Mouse (Mus musculus) myocyte (in vitro differentiated cells): ENCODE measurements at regions not wholly inside any gene's neighbourhood (a gene's known extent, or its start where the extent isn't known, plus 50 kb on each side); places are given as distances from the start of the nearest gene placed in this dataset.

ENCODE experiments used
- H3K27me3 ChIP-seq: one replicate; pipeline ENCODE4 v1.6.1; 2011; ENCODE audit not compliant: control insufficient read depth, insufficient read depth, insufficient read length
- H3K36me3 ChIP-seq: one replicate; pipeline ENCODE4 v1.6.1; 2011; ENCODE audit not compliant: control insufficient read depth, insufficient read depth
- H3K4me2 ChIP-seq: one replicate; pipeline ENCODE4 v1.6.1; 2011; ENCODE audit warnings: low read depth, control low read depth
- H3K4me3 ChIP-seq: one replicate; pipeline ENCODE4 v1.5.1; 2011; ENCODE audit warnings: mild to moderate bottlenecking, control low read depth, moderate library complexity
- H3K79me2 ChIP-seq: one replicate; pipeline ENCODE4 v1.6.1; 2011; ENCODE audit not compliant: control insufficient read depth, insufficient read depth
- H3ac ChIP-seq: one replicate; pipeline ENCODE4 v1.6.1; 2011; ENCODE audit not compliant: control insufficient read depth, insufficient read length
- CEBPB ChIP-seq: IDR thresholded peaks from 2 replicates; pipeline ENCODE4 v1.6.1; 2011; ENCODE audit warnings: mild to moderate bottlenecking, moderate library complexity; ENCODE audit not compliant: poor library complexity, insufficient read depth, severe bottlenecking
- E2F4 ChIP-seq: IDR thresholded peaks from one replicate; pipeline ENCODE4 v1.6.1; 2011; ENCODE audit warnings: mild to moderate bottlenecking, control low read depth, moderate library complexity; ENCODE audit not compliant: insufficient read depth
- MAX ChIP-seq: IDR thresholded peaks from one replicate; pipeline ENCODE4 v1.6.1; 2011; ENCODE audit warnings: low read depth, mild to moderate bottlenecking, control low read depth
- MYOD1 ChIP-seq, 3 experiments: IDR thresholded peaks; one replicate each; pipeline ENCODE4 v1.6.1; 2011; ENCODE audit warnings: control low read depth in 2 of 3, low read depth in 2 of 3, mild to moderate bottlenecking in 2 of 3, moderate library complexity in 1 of 3; ENCODE audit not compliant: insufficient read length in 2 of 3, control insufficient read depth in 1 of 3
- MYOG ChIP-seq, 3 experiments: IDR thresholded peaks; one replicate each; pipeline ENCODE4 v1.6.1; 2011; ENCODE audit warnings: control low read depth in 2 of 3, low read depth in 2 of 3, mild to moderate bottlenecking in 2 of 3; ENCODE audit not compliant: insufficient read length in 2 of 3, control insufficient read depth in 1 of 3, insufficient read depth in 1 of 3
- POLR2A ChIP-seq: IDR thresholded peaks from one replicate; pipeline ENCODE4 v1.6.1; 2011; ENCODE audit warnings: low read depth, mild to moderate bottlenecking, control low read depth, moderate library complexity; ENCODE audit not compliant: insufficient read length
- POLR2AphosphoS2 ChIP-seq: IDR thresholded peaks from one replicate; pipeline ENCODE4 v1.6.1; 2011; ENCODE audit warnings: low read depth, control low read depth; ENCODE audit not compliant: insufficient read length
- REST ChIP-seq: IDR thresholded peaks from one replicate; pipeline ENCODE4 v1.6.1; 2011; ENCODE audit warnings: mild to moderate bottlenecking, control low read depth, moderate library complexity; ENCODE audit not compliant: insufficient read depth, insufficient read length
- SRF ChIP-seq: IDR thresholded peaks from one replicate; pipeline ENCODE4 v1.6.1; 2011; ENCODE audit warnings: low read depth; ENCODE audit not compliant: control insufficient read depth, insufficient read length
- TCF12 ChIP-seq: IDR thresholded peaks from one replicate; pipeline ENCODE4 v1.6.1; 2011; ENCODE audit warnings: mild to moderate bottlenecking, control low read depth; ENCODE audit not compliant: poor library complexity, insufficient read depth, severe bottlenecking
- TCF3 ChIP-seq: IDR thresholded peaks from one replicate; pipeline ENCODE4 v1.6.1; 2011; ENCODE audit warnings: low read depth, control low read depth; ENCODE audit not compliant: insufficient read length
- USF1 ChIP-seq: IDR thresholded peaks from one replicate; pipeline ENCODE4 v1.6.1; 2011; ENCODE audit warnings: low read depth, mild to moderate bottlenecking, control low read depth, moderate library complexity

DNA sequence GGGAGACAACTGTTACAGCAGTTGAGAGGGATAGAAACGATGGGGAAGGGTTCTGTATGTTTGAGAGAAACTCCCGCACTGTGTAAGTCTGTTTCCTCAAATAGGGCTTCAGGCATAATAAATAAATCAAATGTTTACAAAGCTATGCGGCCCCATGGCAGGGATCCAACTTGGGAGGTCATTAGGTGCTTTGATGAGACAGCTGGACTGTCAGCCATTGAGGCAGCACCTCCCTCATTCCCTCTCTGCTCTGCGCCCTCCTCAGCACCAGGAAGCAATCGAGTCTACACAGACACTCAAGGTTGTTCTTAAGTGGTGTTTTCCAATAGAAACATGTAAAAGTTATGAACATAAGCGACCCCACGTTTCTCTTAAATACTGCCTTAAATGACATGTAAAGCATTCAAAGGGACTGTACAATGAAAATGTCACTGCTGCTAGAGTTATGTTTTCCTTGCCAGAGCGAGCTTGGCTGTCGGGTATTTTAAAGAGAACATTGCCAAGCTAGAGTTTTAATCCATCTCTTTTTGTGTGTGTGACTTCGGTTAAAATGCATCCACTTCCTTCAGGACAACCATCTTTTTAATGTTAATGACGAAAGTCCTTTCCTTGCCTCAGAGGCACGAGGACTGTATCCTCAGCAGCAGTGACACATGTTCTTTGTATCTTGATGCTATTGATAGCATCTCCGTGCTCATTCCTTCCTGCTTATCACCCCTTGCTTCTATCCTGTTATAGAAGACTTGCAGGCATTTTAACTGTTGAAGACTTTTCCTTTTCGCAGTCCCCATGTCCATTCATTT, 176.5 kb downstream of the Nup35 start:
- H3K79me2 ChIP-seq: no peaks in the 10 kb centered on the region
- H3K4me2 ChIP-seq: no peak overlapping the region
- no peaks in the 10 kb centered on the region for H3K36me3 ChIP-seq
- no peak overlapping the region for H3K4me3 ChIP-seq
- no peaks in the 10 kb centered on the region for H3K27me3 ChIP-seq
- no peak for TF ChIP-seq POLR2A
- no peak for TF ChIP-seq MYOD1 (IDR thresholded peaks at IDR 0.05; ENCODE audit: control insufficient read depth in 1 of 3, insufficient read length in 2 of 3, low read depth in 2 of 3)
- no peak for TF ChIP-seq MAX
- no peak for TF ChIP-seq USF1
- no peak for TF ChIP-seq SRF
- TF ChIP-seq E2F4: no peak
- TF ChIP-seq TCF3: no peak
- TF ChIP-seq POLR2AphosphoS2: no peak
- no peak for TF ChIP-seq TCF12
- no peak for TF ChIP-seq REST
- TF ChIP-seq MYOG (IDR thresholded peaks at IDR 0.05; ENCODE audit: control insufficient read depth in 1 of 3, insufficient read depth in 1 of 3, insufficient read length in 2 of 3, low read depth in 2 of 3): no peak
- no peak for TF ChIP-seq CEBPB
- H3ac ChIP-seq: no peak overlapping the region

DNA sequence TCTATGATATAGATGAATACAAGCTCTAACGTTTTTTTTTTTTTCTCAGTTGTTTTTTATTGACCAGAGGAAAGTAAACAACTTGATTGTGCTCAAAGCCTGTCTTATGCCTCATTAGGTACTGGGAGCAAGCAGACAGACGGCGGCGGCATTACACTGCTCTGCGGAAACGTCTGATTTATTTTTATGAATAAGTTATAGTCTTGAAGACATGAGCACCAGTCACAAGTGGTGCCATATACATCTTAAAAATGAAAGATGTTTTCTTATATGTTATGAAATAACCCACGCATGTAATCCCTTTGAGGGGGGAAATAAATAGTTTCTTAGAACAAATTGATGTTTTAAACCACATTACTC, 177.1 kb downstream of the Nup35 start:
- no peaks in the 10 kb centered on the region for H3K36me3 ChIP-seq
- TF ChIP-seq CEBPB (no peak), E2F4 (no peak)
- H3K79me2 ChIP-seq: no peaks in the 10 kb centered on the region
- H3K4me3 ChIP-seq: no peak overlapping the region
- no peaks in the 10 kb centered on the region for H3K27me3 ChIP-seq
- no peak overlapping the region for H3ac ChIP-seq
- no peak overlapping the region for H3K4me2 ChIP-seq

DNA sequence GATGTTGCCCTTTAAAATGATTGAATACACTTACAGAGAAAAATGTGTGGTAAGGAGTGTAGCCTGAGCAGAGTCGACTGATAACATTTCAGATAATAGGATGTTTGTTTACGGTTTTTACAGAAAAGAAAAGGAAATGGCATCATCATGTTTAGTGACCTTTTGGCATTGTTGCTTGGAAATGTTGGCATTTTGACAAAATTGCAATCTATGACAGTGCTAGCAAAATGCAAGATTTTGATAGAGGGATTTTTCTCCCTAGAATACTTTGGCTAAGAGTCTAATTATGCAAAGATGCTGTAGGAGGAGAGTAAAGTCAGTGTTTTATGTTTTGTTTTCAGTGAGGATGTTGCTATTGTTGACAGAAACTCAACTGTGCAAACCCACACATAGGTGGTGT, 202.2 kb downstream of the Nup35 start:
- Histone ChIP-seq H3K4me2 (no peak overlapping the region), H3K27me3 (no peaks in the 10 kb centered on the region), H3K79me2 (no peaks in the 10 kb centered on the region), H3K4me3 (no peak overlapping the region), H3ac (no peak overlapping the region), H3K36me3 (no peaks in the 10 kb centered on the region)
- TF ChIP-seq POLR2AphosphoS2: no peak
- no peak for TF ChIP-seq E2F4
- no peak for TF ChIP-seq MAX
- no peak for TF ChIP-seq MYOD1 (IDR thresholded peaks at IDR 0.05; ENCODE audit: control insufficient read depth in 1 of 3, insufficient read length in 2 of 3, low read depth in 2 of 3)
- TF ChIP-seq USF1: no peak
- TF ChIP-seq MYOG (IDR thresholded peaks at IDR 0.05; ENCODE audit: control insufficient read depth in 1 of 3, insufficient read depth in 1 of 3, insufficient read length in 2 of 3, low read depth in 2 of 3): no peak
- no peak for TF ChIP-seq TCF3
- TF ChIP-seq TCF12: no peak
- TF ChIP-seq SRF: no peak
- no peak for TF ChIP-seq REST
- TF ChIP-seq CEBPB: no peak
- TF ChIP-seq POLR2A: no peak

DNA sequence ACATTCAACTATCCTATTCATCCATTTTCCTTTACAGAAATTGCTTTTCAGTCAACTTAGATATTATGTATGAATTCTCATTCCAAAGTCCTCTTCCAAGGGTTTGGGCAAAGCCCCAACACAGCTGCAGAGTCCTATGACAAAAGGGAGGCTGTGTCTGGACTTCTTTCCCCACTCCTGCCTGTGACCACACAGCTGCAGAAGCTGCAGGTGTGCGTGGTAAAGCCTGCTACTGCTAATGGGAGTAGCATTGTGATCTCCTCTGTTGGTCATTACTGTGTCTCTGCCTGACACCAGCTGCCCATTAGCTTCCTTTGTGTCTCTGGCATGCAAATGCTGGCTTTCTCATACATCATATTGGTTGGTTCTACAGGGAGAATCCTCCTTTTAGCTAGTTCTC, 234.0 kb downstream of the Nup35 start:
- H3K27me3 ChIP-seq: no peaks in the 10 kb centered on the region
- no peaks in the 10 kb centered on the region for H3K36me3 ChIP-seq
- no peaks in the 10 kb centered on the region for H3K79me2 ChIP-seq
- no peak overlapping the region for H3ac ChIP-seq
- TF ChIP-seq TCF3: no peak
- peak in 1 of 3 experiments; percentile 32 for TF ChIP-seq MYOD1 (IDR thresholded peaks at IDR 0.05; ENCODE audit: control insufficient read depth in 1 of 3, insufficient read length in 2 of 3, low read depth in 2 of 3)
- no peak overlapping the region for H3K4me2 ChIP-seq
- H3K4me3 ChIP-seq: no peak overlapping the region

DNA sequence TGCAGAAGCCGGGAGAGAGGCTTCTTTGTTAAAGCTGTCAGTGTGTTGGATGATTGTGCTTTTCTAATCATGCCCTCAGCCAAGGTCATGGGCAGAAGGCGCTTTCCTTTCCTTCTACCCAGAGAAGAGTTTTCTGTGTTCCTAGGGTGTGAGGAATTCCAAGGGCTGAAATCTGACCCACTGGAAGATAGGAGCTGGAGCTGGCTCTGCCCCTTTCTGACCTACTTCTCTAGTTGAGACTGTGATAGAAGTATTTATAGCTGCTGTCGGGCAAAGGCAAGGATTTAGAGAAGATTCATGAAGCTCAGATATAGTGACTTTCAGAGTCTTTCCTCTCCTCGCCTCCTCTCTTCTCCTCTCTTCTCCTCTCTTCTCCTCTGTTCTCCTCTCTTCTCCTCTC, 238.2 kb downstream of the Nup35 start:
- no peaks in the 10 kb centered on the region for H3K79me2 ChIP-seq
- H3K27me3 ChIP-seq: no peaks in the 10 kb centered on the region
- no peak overlapping the region for H3ac ChIP-seq
- no peak for TF ChIP-seq MAX
- TF ChIP-seq POLR2AphosphoS2: no peak
- no peak for TF ChIP-seq POLR2A
- TF ChIP-seq E2F4: no peak
- TF ChIP-seq REST: no peak
- no peak for TF ChIP-seq CEBPB
- TF ChIP-seq MYOD1 (IDR thresholded peaks at IDR 0.05; ENCODE audit: control insufficient read depth in 1 of 3, insufficient read length in 2 of 3, low read depth in 2 of 3): no peak
- no peak for TF ChIP-seq TCF3
- no peak for TF ChIP-seq TCF12
- TF ChIP-seq SRF: no peak
- TF ChIP-seq USF1: no peak
- no peak overlapping the region for H3K4me3 ChIP-seq
- no peaks in the 10 kb centered on the region for H3K36me3 ChIP-seq
- H3K4me2 ChIP-seq: no peak overlapping the region
